Mouse (Mus musculus) CD4-positive, CD25-positive, alpha-beta regulatory T cell, adult 2 months (primary cell): ENCODE measurements around the gene Pla2g16.
A peak's percentile ranks its signal among the peaks of the same experiment; 100 is the strongest.

ENCODE experiments used
- DNase-seq: peaks from one replicate; pipeline ENCODE4 v3.0.0-alpha.2; 2012; ENCODE audit warnings: low read depth, low spot score

The Pla2g16 gene

GRCm38 (mm10) chr19:7611942-7612757 is 54.9 kb downstream of the Pla2g16 start, which contains the start of gene Hrasls5:
Gene Hrasls5 (plus strand): TSS chr19:7612541.
- DNase-seq: peak; percentile 4

- DNase-seq: no peak
Measured at GRCm38 (mm10) chr19:7613151-7613550, 55.9 kb downstream of the Pla2g16 start.

- no peak for DNase-seq
Measured at GRCm38 (mm10) chr19:7616231-7616930, 59.1 kb downstream of the Pla2g16 start.

- DNase-seq: no peak
Measured at GRCm38 (mm10) chr19:7617085-7617484, 59.8 kb downstream of the Pla2g16 start.

- DNase-seq: peak; percentile 74
Measured at GRCm38 (mm10) chr19:7617696-7618095, 60.4 kb downstream of the Pla2g16 start.

- no peak for DNase-seq
Measured at GRCm38 (mm10) chr19:7633021-7633420, 75.8 kb downstream of the Pla2g16 start.

GRCm38 (mm10) chr19:7633786-7634185 is 76.5 kb downstream of the Pla2g16 start:
- DNase-seq: no peak
